Mouse (Mus musculus): ENCODE data around the gene Ap4s1. TPM values are rescaled to one million over a fixed set of nuclear protein-coding genes. Genes with fewer than 3 reads are reported as not detected.

Gene Ap4s1
- total RNA-seq, 4 experiments from 2014 or later: 45.5 to 50.6 (median 49.5) TPM

DNA sequence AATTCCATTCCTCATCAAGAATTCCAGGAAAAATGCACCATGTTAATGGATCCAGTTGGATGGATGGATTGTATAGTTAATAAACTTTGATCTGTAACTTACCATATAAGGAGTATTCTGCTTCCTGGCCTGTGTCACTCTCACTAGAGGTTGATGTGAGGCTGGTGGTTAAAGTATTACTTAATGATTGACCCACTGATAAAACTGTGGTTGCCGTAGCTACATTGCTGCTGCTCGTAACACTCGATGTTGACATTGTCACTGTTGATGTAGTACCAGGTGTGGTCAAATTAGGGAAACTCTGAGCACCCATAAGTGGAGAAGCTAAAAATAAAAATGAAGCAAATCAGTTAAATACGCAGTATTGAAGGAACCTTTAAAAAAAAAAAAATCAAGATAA is 76.6 kb downstream of the Ap4s1 start:
- DNase-seq (ENCODE audit: low spot score in 2 of 2): no peak

GRCm38 (mm10) chr12:51768702-51769101 is 77.9 kb downstream of the Ap4s1 start:
- no peak for DNase-seq (ENCODE audit: low spot score in 2 of 2)

- DNase-seq (ENCODE audit: low spot score in 2 of 2): no peak
Observed at GRCm38 (mm10) chr12:51784842-51785241, 94.0 kb downstream of the Ap4s1 start.

Other genes starting within 250 kb of the Ap4s1 start
- gene Coch, start 97.7 kb upstream of the Ap4s1 start, total RNA-seq (2022): 1 to 10 TPM; 3.5 to 4.7 (median 4.1) TPM
- gene Strn3, start 864 bp downstream of the Ap4s1 start, total RNA-seq (2022): 10 to 100 TPM; 80.3 to 93.2 (median 92.0) TPM
- gene Hectd1, start 138.5 kb downstream of the Ap4s1 start, total RNA-seq (2022): 10 to 100 TPM; 76.0 to 86.8 (median 83.3) TPM

Data from layer of hippocampus, adult 8-10 months (tissue).